In the genomic region with DNA sequence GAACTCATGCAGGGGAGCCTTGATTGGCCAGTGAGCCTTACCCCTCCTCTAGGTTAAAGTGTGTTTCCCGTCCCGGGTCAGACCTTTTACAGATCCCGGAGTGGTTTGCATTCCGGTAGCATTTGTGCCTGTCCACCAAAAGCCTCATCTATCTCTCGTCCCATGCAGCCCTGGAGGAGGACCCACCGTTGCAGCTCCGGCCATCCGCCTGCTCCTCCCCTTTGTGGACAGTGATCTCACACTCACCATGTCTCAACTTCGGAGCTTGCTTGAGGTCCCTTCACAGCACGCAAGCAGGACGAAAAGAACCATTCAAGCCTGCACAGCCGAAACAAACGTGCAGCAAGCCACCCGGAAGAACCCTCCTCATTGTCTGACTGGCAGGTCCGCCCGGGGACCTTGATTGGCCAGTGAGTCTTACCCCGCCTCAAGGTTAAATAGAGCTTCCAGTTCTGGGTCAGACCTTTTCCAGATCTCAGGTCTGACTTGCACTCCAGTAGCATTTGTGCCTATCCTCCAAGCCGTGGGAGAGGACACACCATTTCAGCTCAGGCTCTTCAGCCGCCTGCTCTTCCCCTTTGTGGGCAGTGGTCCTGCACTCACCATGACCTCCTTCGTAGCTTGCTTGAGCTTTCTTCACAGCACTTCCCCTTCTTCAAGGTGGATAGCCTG, we compare ENCODE assay signal across 8 mouse cellular contexts.
DNase-seq lines count a peak whose midpoint lies in the region; ATAC-seq and TF ChIP-seq lines count a peak whose summit lies in the region.

No protein-coding gene starts in this region.

- no peak for TF ChIP-seq CTCF in liver, embryonic 14.5 days (IDR thresholded peaks at IDR 0.05; ENCODE audit: low read depth)
- TF ChIP-seq CTCF in stomach, postnatal 0 days (IDR thresholded peaks at IDR 0.05; ENCODE audit: low read depth) = no peak

- H3K4me3 ChIP-seq in forebrain, embryonic 10.5 days = peak overlapping the region; percentile 74
- H3K4me3 ChIP-seq in heart, embryonic 15.5 days = peak overlapping the region; percentile 80
- H3K4me3 ChIP-seq in liver, embryonic 14.5 days (ENCODE audit: insufficient read depth in 1 of 2, low read depth in 2 of 2, low read length in 2 of 2) = peak overlapping the region; percentile 61 to 96
- H3K4me3 ChIP-seq in neural tube, embryonic 11.5 days (ENCODE audit: low read depth, low read length) = peak overlapping the region; percentile 64
- peak overlapping the region; percentile 62 for H3K4me3 ChIP-seq in stomach, postnatal 0 days (ENCODE audit: low read depth, low read length)

- peak overlapping the region; percentile 81 for H3K4me2 ChIP-seq in heart, embryonic 15.5 days
- peak overlapping the region; percentile 61 for H3K4me2 ChIP-seq in liver, embryonic 14.5 days (ENCODE audit: low read depth)
- peak overlapping the region; percentile 70 for H3K4me2 ChIP-seq in neural tube, embryonic 11.5 days (ENCODE audit: low read depth)
- peak overlapping the region; percentile 78 for H3K4me2 ChIP-seq in stomach, postnatal 0 days (replicated peaks; ENCODE audit: low read depth)

- ATAC-seq in heart, embryonic 15.5 days (replicated peaks; ENCODE audit: insufficient number of reproducible peaks, insufficient read depth, low FRiP score, low read depth) = peak; percentile 94
- ATAC-seq in liver, embryonic 14.5 days (ENCODE audit: insufficient read depth) = peak; percentile 95
- peak; percentile 96 for ATAC-seq in neural tube, embryonic 11.5 days (ENCODE audit: insufficient read depth, low FRiP score, low TSS enrichment)
- peak; percentile 97 for ATAC-seq in stomach, postnatal 0 days (ENCODE audit: low FRiP score, low TSS enrichment)

- peak overlapping the region; percentile 60 for H3K9ac ChIP-seq in heart, embryonic 15.5 days
- peak overlapping the region; percentile 71 for H3K9ac ChIP-seq in liver, embryonic 14.5 days (replicated peaks)
- H3K9ac ChIP-seq in neural tube, embryonic 11.5 days (ENCODE audit: low read length) = peak overlapping the region; percentile 72
- H3K9ac ChIP-seq in stomach, postnatal 0 days (ENCODE audit: low read length) = peak overlapping the region; percentile 63

- WGBS in forebrain, embryonic 10.5 days = 2% methylated on average over 20 of the region's 20 CpGs
- under 1% methylated on average over 20 of the region's 20 CpGs for WGBS in heart, embryonic 15.5 days
- under 1% methylated on average over 20 of the region's 20 CpGs for WGBS in liver, embryonic 14.5 days (ENCODE audit: insufficient replicate concordance)
- WGBS in neural tube, embryonic 11.5 days = 1% methylated on average over 20 of the region's 20 CpGs
- WGBS in stomach, postnatal 0 days = 1% methylated on average over 19 of the region's 20 CpGs

- H3K4me1 ChIP-seq in forebrain, embryonic 10.5 days = peaks cover 17% of the 10 kb centered on the region
- H3K4me1 ChIP-seq in heart, embryonic 15.5 days (replicated peaks) = peaks cover 5% of the 10 kb centered on the region
- H3K4me1 ChIP-seq in liver, embryonic 14.5 days (replicated peaks; ENCODE audit: control insufficient read depth in 2 of 2, insufficient read depth in 2 of 2, low read length in 1 of 2) = peaks cover 0 to 3% of the 10 kb centered on the region in 2 experiments; a peak in 2 of 4 replicates
- no peaks in the 10 kb centered on the region for H3K4me1 ChIP-seq in neural tube, embryonic 11.5 days (ENCODE audit: control insufficient read depth, insufficient read depth, low read length)
- no peaks in the 10 kb centered on the region for H3K4me1 ChIP-seq in stomach, postnatal 0 days (replicated peaks; ENCODE audit: control insufficient read depth, insufficient read depth)

- peak; percentile 54 to 60 for DNase-seq in CD8-positive naive resting alpha-beta T cell, adult 2 months (ENCODE audit: low read depth in 2 of 2, low spot score in 2 of 2)
- DNase-seq in c-Kit-positive CD71-negative TER-119-negative erythroid progenitor cells, embryonic 14.5 days (ENCODE audit: low read depth) = peak; percentile 53
- peak; percentile 85 for DNase-seq in forebrain, embryonic 10.5 days (ENCODE audit: extremely low spot score, low spot score)
- DNase-seq in kidney, postnatal 25 days = peak; percentile 81 to 89
- peak; percentile 53 to 55 (median 55) for DNase-seq in liver, embryonic 14.5 days (ENCODE audit: low read depth in 3 of 3, low spot score in 3 of 3)
- DNase-seq in neural tube, embryonic 11.5 days (ENCODE audit: low spot score) = peak; percentile 86
- peak; percentile 84 for DNase-seq in stomach, postnatal 0 days (ENCODE audit: low spot score)

- no peak for TF ChIP-seq EP300 in liver, embryonic 14.5 days (IDR thresholded peaks at IDR 0.05; ENCODE audit: low read depth)
- TF ChIP-seq EP300 in stomach, postnatal 0 days (optimal IDR thresholded peaks at IDR 0.05) = no peak

- peaks cover 35% of the 10 kb centered on the region for H3K36me3 ChIP-seq in forebrain, embryonic 10.5 days (replicated peaks)
- H3K36me3 ChIP-seq in heart, embryonic 15.5 days = peaks cover 4% of the 10 kb centered on the region; the same call in 1 of the 2 replicates
- no peaks in the 10 kb centered on the region for H3K36me3 ChIP-seq in liver, embryonic 14.5 days (replicated peaks; ENCODE audit: control insufficient read depth, insufficient read depth, low read depth)
- H3K36me3 ChIP-seq in neural tube, embryonic 11.5 days (ENCODE audit: control insufficient read depth, insufficient read depth, low read length) = no peaks in the 10 kb centered on the region; the same call in 1 of the 2 replicates
- H3K36me3 ChIP-seq in stomach, postnatal 0 days (ENCODE audit: control insufficient read depth, insufficient read depth, low read length) = no peaks in the 10 kb centered on the region

- H3K27ac ChIP-seq in forebrain, embryonic 10.5 days = peak overlapping the region; percentile 90
- peak overlapping the region; percentile 92 for H3K27ac ChIP-seq in heart, embryonic 15.5 days
- no peak overlapping the region; the same call in 1 of the 2 replicates for H3K27ac ChIP-seq in liver, embryonic 14.5 days
- peak overlapping the region; percentile 67 for H3K27ac ChIP-seq in neural tube, embryonic 11.5 days (ENCODE audit: low read depth, low read length)
- H3K27ac ChIP-seq in stomach, postnatal 0 days (replicated peaks) = peak overlapping the region; percentile 80

- H3K9me3 ChIP-seq in forebrain, embryonic 10.5 days = no peaks in the 10 kb centered on the region; the same call in 1 of the 2 replicates
- H3K9me3 ChIP-seq in heart, embryonic 15.5 days (replicated peaks) = no peaks in the 10 kb centered on the region
- H3K9me3 ChIP-seq in liver, embryonic 14.5 days (ENCODE audit: control insufficient read depth, low read length) = no peaks in the 10 kb centered on the region
- no peaks in the 10 kb centered on the region for H3K9me3 ChIP-seq in neural tube, embryonic 11.5 days (ENCODE audit: control insufficient read depth, low read length)
- H3K9me3 ChIP-seq in stomach, postnatal 0 days (ENCODE audit: control insufficient read depth, low read length) = no peaks in the 10 kb centered on the region

- H3K27me3 ChIP-seq in forebrain, embryonic 10.5 days (ENCODE audit: poor library complexity, severe bottlenecking) = no peaks in the 10 kb centered on the region
- no peaks in the 10 kb centered on the region for H3K27me3 ChIP-seq in heart, embryonic 15.5 days
- H3K27me3 ChIP-seq in liver, embryonic 14.5 days (ENCODE audit: control insufficient read depth, insufficient read depth, low read length) = no peaks in the 10 kb centered on the region
- no peaks in the 10 kb centered on the region for H3K27me3 ChIP-seq in neural tube, embryonic 11.5 days (ENCODE audit: control insufficient read depth, insufficient read depth, low read length)
- H3K27me3 ChIP-seq in stomach, postnatal 0 days (ENCODE audit: control insufficient read depth, insufficient read depth, low read length) = no peaks in the 10 kb centered on the region
